Mouse (Mus musculus): Measurements from ENCODE around the gene Btbd16.
A peak's percentile ranks its signal among the peaks of the same experiment; 100 is the strongest.

The Btbd16 gene

GRCm38 (mm10) chr7:130773914-130774630, at the start of gene Btbd16:
Btbd16 (plus strand) TSS chr7:130774069.
- peak in 1 of 2 experiments; percentile 41 for DNase-seq

- no peak for DNase-seq
Observed at GRCm38 (mm10) chr7:130726185-130726584, 47.7 kb upstream of the Btbd16 start.

- peak in 1 of 2 experiments; percentile 13 for DNase-seq
Observed at GRCm38 (mm10) chr7:130726724-130727422, 47.0 kb upstream of the Btbd16 start.

GRCm38 (mm10) chr7:130727560-130727959, 46.3 kb upstream of the Btbd16 start:
- no peak for DNase-seq

GRCm38 (mm10) chr7:130731792-130732191, 42.1 kb upstream of the Btbd16 start:
- DNase-seq, result no peak

GRCm38 (mm10) chr7:130732908-130733307, 41.0 kb upstream of the Btbd16 start:
- DNase-seq, result peak; percentile 55 to 82

- no peak for DNase-seq
Observed at GRCm38 (mm10) chr7:130733423-130733822, 40.4 kb upstream of the Btbd16 start.

GRCm38 (mm10) chr7:130734195-130734787, 39.6 kb upstream of the Btbd16 start:
- DNase-seq, result peak in 1 of 2 experiments; percentile 18

GRCm38 (mm10) chr7:130741099-130741498, 32.8 kb upstream of the Btbd16 start:
- DNase-seq, result peak in 1 of 2 experiments; percentile 21

GRCm38 (mm10) chr7:130743239-130744025, 30.4 kb upstream of the Btbd16 start:
- DNase-seq, result no peak

- DNase-seq, result no peak
Observed at GRCm38 (mm10) chr7:130749165-130749564, 24.7 kb upstream of the Btbd16 start.

GRCm38 (mm10) chr7:130750752-130751490, 22.9 kb upstream of the Btbd16 start:
- no peak for DNase-seq

GRCm38 (mm10) chr7:130751678-130752077, 22.2 kb upstream of the Btbd16 start:
- no peak for DNase-seq

- peak in 1 of 2 experiments; percentile 10 for DNase-seq
Observed at GRCm38 (mm10) chr7:130754790-130755189, 19.1 kb upstream of the Btbd16 start.

GRCm38 (mm10) chr7:130756343-130756835, 17.5 kb upstream of the Btbd16 start:
- DNase-seq, result no peak

GRCm38 (mm10) chr7:130757326-130757865, 16.5 kb upstream of the Btbd16 start:
- DNase-seq, result peak; percentile 30 to 78

- DNase-seq, result peak; percentile 65 to 80
Observed at GRCm38 (mm10) chr7:130762071-130762897, 11.6 kb upstream of the Btbd16 start.

GRCm38 (mm10) chr7:130764160-130764559, 9.7 kb upstream of the Btbd16 start:
- no peak for DNase-seq

- no peak for DNase-seq
Observed at GRCm38 (mm10) chr7:130766411-130767170, 7.3 kb upstream of the Btbd16 start.

GRCm38 (mm10) chr7:130768151-130768550, 5.7 kb upstream of the Btbd16 start:
- no peak for DNase-seq
